Mouse (Mus musculus) cerebellum, adult 2 months (tissue): ENCODE measurements around the gene Lrrc1.

Experiments
- CTCF ChIP-seq: fragments of 200-500 bp; IDR thresholded peaks from 2 replicates; pipeline ENCODE4 v1.5.1; 2011; ENCODE audit warnings: low read depth, mild to moderate bottlenecking, control low read depth, low read length, moderate library complexity, borderline replicate concordance; ENCODE audit not compliant: insufficient read depth
- POLR2A ChIP-seq: fragments of 200-500 bp; IDR thresholded peaks from 2 replicates; pipeline ENCODE4 v1.6.1; 2011; ENCODE audit warnings: low read length, control low read depth, borderline replicate concordance; ENCODE audit not compliant: insufficient read depth

- TF ChIP-seq CTCF = no peak
- no peak for TF ChIP-seq POLR2A
Measured at GRCm38 (mm10) chr9:77481380-77481779, 63.3 kb downstream of the Lrrc1 start.
